22 mouse cellular contexts compared by ENCODE assay signal in the genomic region with DNA sequence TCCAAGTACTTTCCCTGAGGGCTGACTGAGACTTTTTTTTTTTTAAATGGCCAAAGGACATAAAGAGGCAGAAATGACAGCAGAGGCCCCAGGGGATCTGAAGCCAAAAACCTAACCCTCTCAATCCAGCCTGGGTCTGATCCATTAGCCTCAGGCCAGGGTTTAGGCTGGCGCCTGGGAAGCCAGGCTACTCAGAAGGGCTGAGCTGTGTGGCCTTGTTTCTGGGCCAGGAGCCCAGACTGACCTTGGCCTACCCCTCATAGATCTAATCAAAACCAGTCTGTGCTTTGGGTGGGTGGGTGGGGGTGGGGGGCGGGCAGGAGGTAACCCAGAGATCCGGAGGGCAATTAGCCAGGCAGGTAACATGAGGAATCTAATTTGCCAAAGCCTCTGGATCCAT. TPM values are rescaled to one million over a fixed set of nuclear protein-coding genes. Genes with fewer than 3 reads are reported as not detected.
DNase-seq lines count a peak whose midpoint lies in the region; ATAC-seq and TF ChIP-seq lines count a peak whose summit lies in the region.
"Had no signal": no experiment of that assay in that cellular context is flagged by ENCODE, and none has a peak within 500 bp of the region (broad histone marks: within the 10 kb centered on the region; RNA-seq: fewer than 3 reads in every experiment).

No protein-coding gene starts in this region.

- no peak for TF ChIP-seq CTCF in gastrocnemius, adult 2 months (IDR thresholded peaks at IDR 0.05)

- intact Hi-C loops in gastrocnemius, adult 2 months (cut with DNase I), result no loop called here

- peak; percentile 61 for DNase-seq in adrenal gland, adult 2 months
- no peak for DNase-seq in adrenal gland, postnatal 10 days
- DNase-seq in testis, postnatal 14 days (ENCODE audit: low spot score), result peak; percentile 16
- no peak for DNase-seq in testis, postnatal 10 days (ENCODE audit: low spot score)
- peak; percentile 46 for DNase-seq in embryonic facial prominence, embryonic 10.5 days (ENCODE audit: low spot score)
- no peak for DNase-seq in gastrocnemius, adult 2 months
- DNase-seq: cerebellum, adult 18-20 months; cerebellum, adult 9-11 months; gastrocnemius, postnatal 25 days had no signal

- H3K4me3 ChIP-seq in embryonic facial prominence, embryonic 10.5 days, result no peak overlapping the region
- H3K4me3 ChIP-seq in gastrocnemius, adult 2 months, result no peak overlapping the region
- H3K4me3 ChIP-seq: embryonic facial prominence, embryonic 13.5 days; forebrain, embryonic 12.5 days; heart, embryonic 12.5 days; hindbrain, embryonic 10.5 days had no signal

- H3K9me3 ChIP-seq in embryonic facial prominence, embryonic 10.5 days, result no peaks in the 10 kb centered on the region
- H3K9me3 ChIP-seq: embryonic facial prominence, embryonic 13.5 days; forebrain, embryonic 12.5 days; heart, embryonic 12.5 days; hindbrain, embryonic 10.5 days had no signal

- H3K27ac ChIP-seq in embryonic facial prominence, embryonic 10.5 days (replicated peaks), result peak overlapping the region; percentile 35; the same call in 1 of the 2 replicates
- no peak overlapping the region for H3K27ac ChIP-seq in gastrocnemius, adult 2 months
- H3K27ac ChIP-seq: embryonic facial prominence, embryonic 13.5 days; forebrain, embryonic 12.5 days; hindbrain, embryonic 10.5 days; hindbrain, embryonic 14.5 days had no signal

- peaks cover 56% of the 10 kb centered on the region for H3K36me3 ChIP-seq in embryonic facial prominence, embryonic 10.5 days (replicated peaks)
- H3K36me3 ChIP-seq: heart, embryonic 12.5 days had no signal

- peaks cover 42% of the 10 kb centered on the region for H3K27me3 ChIP-seq in embryonic facial prominence, embryonic 10.5 days (replicated peaks; ENCODE audit: low read depth, poor library complexity, severe bottlenecking)
- H3K27me3 ChIP-seq: embryonic facial prominence, embryonic 13.5 days had no signal

- 31% methylated on average over 3 of the region's 3 CpGs for WGBS in embryonic facial prominence, embryonic 10.5 days

- H3K4me1 ChIP-seq in embryonic facial prominence, embryonic 10.5 days, result peaks cover 52% of the 10 kb centered on the region

- ATAC-seq in megakaryocyte-erythroid progenitor cell, adult 5-6 weeks (replicated peaks; ENCODE audit: low FRiP score, low TSS enrichment, poor library complexity, severe bottlenecking), result no peak
- ATAC-seq: activated CD4-positive, CD25-positive, alpha-beta regulatory T cell, adult 4 months; forebrain, embryonic 16.5 days; intestine, embryonic 16.5 days; Patski had no signal

RNA-seq across cellular contexts. Expression of gene Scube1, which starts 51.2 kb away (rescaled TPM):
- total RNA-seq in adrenal gland, adult 2 months (2021), result 1 to 10 TPM; 3.2 to 9.1 TPM
- 10.5 and 15.1 TPM in 2 replicates for polyA plus RNA-seq in adrenal gland, adult 2 months (2012; rRNA removed)
- total RNA-seq in adrenal gland, postnatal 10 days (2021), result 1 to 10 TPM; 5.5 to 9.4 TPM
- polyA plus RNA-seq in embryonic facial prominence, embryonic 10.5 days (2016; fragmentation: Nextera tagmentation; extraction: Ambion mirVana), result 51.4 and 52.4 TPM in 2 replicates
- under 1 TPM; 0.18 to 0.45 TPM for total RNA-seq in gastrocnemius, adult 2 months (2021)
- 0.07 TPM in 1 of 2 replicates, not detected in the other for total RNA-seq in megakaryocyte-erythroid progenitor cell, adult 5-6 weeks (2014; fragmentation: Nextera tagmentation)
- total RNA-seq in megakaryocyte-erythroid progenitor cell, adult 5-6 weeks (2017), result not detected in 2 replicates
- total RNA-seq: granulocyte monocyte progenitor cell, adult 5-6 weeks; MEL had no signal
- polyA plus RNA-seq: activated CD4-positive, CD25-positive, alpha-beta regulatory T cell, adult 4 months; C2C12 had no signal

Comparison
In these comparisons a context has a peak if more than half of its experiments do, and no peak if none do; other contexts are left out.
1. DNase-seq: peak in adrenal gland, adult 2 months (single experiment), testis, postnatal 14 days (single experiment) and embryonic facial prominence, embryonic 10.5 days (single experiment); none in adrenal gland, postnatal 10 days (single experiment), testis, postnatal 10 days (single experiment) and gastrocnemius, adult 2 months (single experiment).